Mouse (Mus musculus) erythroid progenitor cell, adult 5-6 weeks (primary cell): ENCODE measurements around the gene Surf2. TPM values are rescaled to one million over a fixed set of nuclear protein-coding genes. Genes with fewer than 3 reads are reported as not detected.

Experiments used
- ATAC-seq: replicated peaks from 2 replicates; pipeline ENCODE4 v1.8.0; 2016; ENCODE audit warnings: moderate number of reproducible peaks, mild to moderate bottlenecking, moderate TSS enrichment, inconsistent platforms; ENCODE audit not compliant: poor library complexity, low FRiP score, severe bottlenecking
- total RNA-seq, 2 experiments: library from RNA; stranded (forward) in 1 of 2; stranded (reverse) in 1 of 2; fragments of 150-400 nt in 1 of 2; fragments of 186-747, 209-891 nt in 1 of 2; gene quantifications; 2 replicates each; pipeline versions ENCODE4 v1.2.3 to v1.2.4; 2015 to 2017; ENCODE audit warnings: low replicate concordance in 2 of 2

Gene Surf2
- total RNA-seq, 2 experiments from 2014 or later: 7.1 to 11.8 TPM

DNA sequence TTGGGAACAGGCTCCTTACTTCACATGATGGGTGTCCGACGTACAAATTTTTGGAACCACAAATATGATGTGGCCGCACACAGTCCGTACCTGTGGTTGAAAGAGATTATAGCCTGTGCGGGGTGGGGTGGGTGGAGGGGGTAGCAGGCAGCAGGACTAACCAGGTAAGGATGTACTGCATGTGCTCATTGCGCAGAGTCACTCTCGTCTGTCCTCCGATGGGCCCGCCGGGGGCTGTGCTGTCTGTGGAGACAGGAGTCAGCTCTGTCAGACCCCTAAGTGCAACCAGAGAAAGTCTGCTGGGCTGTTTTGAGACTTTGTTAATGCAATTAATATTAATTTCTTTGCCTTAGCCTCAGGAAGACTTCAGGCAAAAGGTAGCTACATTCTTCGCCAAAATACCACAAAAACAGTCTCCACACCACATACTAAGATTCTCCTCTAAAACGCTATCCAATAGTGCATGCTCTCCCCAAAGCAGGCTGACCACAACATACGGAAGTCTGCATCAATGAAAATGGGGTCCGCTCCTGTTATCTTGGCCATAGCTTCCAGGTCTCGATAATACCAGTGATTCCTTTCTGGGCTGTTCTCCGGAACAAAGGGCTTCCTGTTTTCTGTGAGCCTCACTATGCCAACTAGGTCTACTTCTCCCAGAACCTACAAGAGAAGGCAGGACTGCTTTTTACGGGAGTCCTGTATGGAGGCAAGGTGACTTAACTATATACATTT, 2.6 kb upstream of the Surf2 start:
- ATAC-seq: no peak

DNA sequence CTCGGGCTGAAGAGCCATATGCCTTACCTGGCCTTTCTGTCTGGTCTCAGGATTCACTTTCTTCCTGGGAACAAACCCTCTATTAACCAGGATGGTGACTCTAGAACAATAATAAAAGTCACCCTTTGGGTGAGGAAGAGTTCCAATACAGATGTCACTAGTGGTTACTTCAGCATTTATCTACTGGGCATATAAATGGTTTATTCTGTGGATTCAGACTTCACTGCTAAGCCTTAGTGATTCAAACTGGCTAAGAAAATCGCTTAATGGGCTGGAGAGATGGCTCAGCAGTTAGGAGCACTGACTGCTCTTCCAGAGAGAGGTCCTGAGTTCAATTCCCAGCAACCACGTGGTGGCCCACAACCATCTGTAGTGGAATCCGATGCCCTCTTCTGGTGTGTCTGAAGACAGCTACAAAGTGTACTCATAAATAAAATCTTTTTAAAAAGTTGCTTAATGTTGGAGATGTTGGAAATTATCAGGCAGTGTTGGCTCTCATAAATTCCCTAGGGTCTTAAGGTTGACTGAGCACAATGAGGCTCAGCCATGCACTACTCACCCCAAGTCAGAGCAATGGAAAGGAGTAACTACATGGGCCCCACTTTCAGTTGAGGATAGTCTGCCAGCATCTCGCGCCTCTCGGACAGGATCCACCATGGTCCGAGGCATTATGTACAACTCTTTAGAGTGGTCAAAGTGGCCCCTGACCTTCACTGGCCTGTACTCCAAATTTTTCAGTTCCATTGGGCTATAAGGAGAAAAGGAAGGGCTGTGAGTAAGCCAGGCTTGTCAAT, 1.8 kb upstream of the Surf2 start:
- ATAC-seq: no peak

DNA sequence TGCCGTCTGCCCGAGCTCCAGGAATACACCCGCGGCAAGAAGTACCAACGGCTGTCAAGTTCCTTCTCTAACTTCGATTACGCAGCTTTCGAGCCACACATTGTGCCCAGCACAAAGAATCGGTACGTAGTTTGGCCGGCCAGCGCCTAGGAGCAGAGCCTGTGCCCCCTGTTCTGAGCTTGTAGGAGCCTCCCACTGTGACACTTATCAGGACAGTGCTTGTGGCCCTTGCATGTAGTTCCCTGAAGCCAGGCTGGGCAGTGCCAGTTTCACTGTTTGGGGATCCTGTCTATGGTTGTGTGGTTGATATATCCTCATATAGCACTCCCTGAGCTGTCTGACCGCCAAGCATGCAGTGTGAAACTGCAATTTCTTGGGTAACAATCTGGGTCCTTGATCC, 571 bp downstream of the Surf2 start:
- ATAC-seq: peak; percentile 43

DNA sequence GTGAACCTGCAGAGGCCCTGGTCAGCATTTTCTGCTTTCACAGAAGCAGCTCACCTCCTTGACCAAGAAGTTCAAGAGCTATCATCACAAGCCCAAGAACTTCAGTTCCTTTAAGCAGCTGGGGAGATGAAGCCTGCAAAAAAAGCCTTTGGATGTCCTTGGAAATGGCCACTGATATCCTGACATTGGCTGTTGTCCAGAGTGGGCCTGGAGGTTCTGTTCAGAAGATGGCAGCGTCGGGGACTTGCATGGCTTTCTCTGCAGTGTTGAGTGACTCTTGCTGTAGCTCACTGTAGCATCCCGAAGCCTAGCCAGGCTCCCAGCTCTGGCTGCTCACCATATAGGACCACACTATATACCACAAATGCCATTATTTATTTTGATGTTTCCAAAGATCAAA, 3.5 kb downstream of the Surf2 start:
- no peak for ATAC-seq

DNA sequence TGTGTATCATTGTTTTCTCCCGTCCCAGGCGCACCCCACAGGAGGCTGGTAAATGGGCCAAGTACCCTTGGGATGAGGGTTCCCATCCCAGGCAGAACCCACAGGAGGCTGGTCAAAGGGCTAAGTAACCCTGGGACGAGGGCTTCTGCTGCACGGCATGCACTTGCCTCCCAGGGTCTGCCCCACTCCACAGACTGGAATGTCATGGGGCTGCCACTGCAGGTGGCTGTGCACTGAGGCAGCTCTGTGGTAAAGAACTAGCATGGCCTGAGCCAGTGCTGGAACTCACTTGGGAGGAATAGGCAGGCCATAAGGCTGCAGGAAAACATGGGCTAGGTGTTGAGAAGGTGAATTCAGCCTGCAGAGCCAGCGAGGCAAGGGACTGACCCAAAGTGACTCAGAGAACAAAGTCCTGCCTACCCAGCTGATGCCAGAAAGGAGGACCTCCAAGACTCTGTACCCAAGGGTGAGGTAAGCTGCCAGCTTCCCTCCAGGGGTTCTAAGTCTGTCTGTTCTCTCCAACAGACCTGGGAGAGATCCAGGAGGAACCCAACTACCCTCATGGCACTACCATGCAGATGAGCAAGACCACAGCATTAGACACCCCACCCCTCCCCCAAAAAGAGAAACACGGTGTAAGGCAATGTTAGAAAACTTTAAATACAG, 4.2 kb downstream of the Surf2 start:
- ATAC-seq: no peak

DNA sequence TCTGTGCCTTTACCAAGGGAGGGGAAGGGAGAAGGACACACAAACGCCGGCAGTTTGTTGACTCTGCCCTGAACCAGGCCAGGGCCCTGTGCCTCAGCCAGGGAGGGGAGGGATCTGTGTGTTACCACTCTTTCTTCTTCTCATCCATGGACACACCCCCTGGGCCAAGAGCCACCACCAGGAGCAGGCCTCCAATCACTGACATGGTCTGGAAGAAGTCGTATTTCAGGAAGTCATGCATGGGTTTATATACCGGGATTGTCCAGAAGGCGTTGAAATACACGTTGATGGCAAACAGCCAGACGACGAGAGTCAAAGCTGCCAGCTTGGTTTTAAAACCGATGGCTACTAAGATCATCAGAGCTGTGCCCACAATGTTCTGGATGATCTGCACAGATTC, 5.6 kb downstream of the Surf2 start:
- no peak for ATAC-seq

DNA sequence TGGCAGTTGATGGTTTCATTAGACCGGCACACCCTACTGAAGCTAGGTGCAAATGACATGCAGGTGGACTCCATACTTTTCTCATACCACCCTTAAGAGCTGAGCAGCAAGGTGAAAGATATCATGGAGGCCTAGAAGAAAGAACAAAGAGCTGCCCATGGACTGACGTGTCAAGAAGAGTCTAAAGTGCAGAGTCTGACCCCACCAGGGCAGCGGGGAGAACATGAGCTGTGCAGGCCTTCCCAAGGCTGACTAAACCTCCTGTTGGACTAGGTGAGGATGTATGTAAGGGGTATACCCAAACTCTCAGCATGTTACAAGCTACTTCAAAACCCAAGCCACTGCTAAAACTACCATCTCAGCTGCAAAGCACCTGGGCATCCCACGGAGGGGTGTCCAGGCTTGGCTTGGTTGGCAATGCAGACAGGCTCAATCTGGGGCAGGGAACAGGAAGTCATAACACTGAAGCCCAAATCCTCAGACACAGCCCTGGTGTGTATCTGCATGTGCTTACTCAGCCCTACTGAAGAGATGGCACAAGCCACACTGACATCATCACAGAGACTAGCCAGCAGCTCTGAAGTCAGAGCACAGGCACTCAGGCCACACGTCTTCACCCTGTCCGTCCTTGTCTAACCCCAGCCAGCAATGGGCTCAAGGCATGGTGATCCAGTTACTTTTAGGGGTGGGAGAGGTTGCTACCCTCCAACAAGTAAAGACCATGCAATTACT, 11.7 kb downstream of the Surf2 start:
- no peak for ATAC-seq

DNA sequence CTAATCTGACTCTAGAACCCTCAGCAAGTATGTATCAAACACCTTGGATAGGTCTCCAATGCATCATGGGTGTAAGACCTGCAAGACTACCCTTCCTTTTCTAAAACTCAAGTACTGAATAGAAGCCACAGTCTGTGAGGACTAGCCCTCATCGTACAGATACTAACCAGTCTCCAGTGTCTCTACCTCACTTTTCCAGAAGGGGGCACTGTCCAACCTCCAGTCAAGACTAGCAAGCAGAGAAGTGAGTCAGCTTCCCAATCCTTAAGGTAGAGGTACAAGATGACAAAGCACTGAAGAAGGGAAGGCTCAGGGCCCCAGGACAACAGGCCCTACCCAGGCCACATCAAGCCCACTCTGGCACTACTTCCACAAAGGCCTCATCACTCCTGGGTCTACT, 14.2 kb downstream of the Surf2 start:
- ATAC-seq: peak; percentile 41; the same call in 1 of the 2 replicates

DNA sequence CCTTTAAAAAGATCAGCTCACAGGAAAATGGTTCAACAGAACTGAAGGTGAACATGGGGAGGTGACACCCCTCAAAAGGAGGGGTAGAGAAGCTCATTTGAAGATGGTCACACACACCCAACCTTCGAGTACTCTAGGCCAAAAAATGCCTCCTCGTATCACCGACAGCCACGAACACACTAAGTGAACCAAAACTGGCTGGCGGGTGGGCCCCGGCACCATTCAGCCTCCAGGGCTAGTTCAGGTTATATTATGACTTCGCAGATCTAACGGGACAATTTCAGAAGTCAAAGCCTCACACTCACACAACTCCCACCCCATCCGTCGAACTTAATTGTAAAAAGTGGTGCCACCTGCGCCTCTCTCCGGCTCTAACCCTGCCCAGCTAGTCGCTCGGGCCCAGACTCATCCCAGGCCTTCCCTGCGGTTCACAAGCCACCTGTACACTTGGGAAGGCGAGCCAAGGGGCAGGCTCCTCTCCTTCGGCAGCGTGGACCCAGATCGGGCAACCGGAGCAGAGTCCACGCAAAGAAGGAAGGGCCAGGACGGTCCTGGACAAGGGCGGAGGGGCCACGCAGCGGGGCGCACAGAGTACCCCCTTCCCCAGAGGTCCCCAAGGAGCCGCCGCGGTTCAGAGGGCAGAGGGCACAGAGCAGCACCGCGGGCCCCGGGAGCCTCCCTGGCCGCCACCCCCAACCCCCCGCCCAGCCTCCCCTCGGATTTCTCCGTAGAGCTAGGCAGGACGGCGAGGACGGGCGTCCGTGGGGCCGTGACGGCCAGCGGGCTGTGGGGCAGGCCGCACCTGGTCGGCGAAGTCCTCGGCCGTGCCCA, 16.5 kb downstream of the Surf2 start:
- ATAC-seq: 0 out of 2 replicates have a peak, but pooled peaks have one; percentile 14

DNA sequence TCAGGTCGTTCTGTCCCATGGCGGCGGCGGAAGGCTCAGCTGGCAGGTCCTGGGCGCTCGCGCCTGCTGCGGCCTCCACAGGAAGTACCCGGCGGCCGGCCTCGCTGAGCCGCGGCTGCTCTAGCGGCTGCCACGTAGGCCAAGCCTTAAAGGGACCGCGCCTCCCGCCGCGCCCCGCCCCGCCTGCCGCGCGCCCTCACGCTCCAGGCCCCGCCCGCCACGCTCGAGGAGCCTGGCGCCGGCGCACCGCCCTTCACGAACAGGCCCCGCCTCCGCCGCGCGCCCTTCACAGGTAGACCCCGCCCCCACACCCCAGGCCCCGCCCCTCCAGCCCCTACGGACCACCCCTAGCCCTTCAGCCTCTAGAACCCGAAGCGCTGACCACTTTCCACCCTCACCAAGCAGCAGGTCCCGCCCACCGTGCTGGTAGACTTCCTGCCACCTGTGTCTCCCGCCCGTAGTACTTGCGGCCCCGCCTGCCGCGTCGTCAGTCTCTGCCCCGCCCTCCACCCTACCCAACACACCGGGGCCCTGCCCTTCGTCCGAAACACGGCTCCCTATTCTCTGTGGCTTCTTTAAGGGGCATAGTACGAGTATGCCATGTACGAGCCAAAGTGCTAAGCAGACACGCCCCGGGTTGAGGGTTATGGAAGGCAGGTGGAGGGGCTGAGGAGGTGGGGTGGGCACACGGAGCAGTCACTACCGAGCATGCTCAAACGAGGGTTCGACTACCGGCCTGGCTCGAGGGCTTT, 17.3 kb downstream of the Surf2 start, which contains the start of the genes Surf4 and Stkld1:
Surf4 (minus strand) TSS at position 625 of the 752 bp plus-strand sequence.
Stkld1 (plus strand) TSS at position 744 of the 752 bp plus-strand sequence.
- peak; percentile 89 for ATAC-seq

DNA sequence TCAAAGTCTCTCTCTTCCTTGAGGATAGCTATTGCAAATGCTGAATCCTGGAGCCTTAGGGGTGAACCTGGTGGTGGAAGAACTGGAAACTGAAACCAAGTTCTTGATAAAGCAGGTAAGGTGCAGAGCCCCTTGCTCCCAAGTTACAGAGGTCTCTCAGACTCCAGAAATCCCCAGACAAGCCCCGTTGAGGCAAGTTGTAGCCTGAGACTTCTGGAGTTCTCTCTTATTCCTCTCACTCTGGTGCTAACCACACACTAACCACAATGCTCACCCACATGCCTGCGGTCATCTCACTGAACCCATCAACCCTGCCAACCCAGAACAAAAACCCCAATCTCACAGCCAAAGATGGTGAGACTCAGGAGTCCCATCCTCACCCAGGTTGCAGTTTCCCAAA, 19.1 kb downstream of the Surf2 start:
- no peak for ATAC-seq

DNA sequence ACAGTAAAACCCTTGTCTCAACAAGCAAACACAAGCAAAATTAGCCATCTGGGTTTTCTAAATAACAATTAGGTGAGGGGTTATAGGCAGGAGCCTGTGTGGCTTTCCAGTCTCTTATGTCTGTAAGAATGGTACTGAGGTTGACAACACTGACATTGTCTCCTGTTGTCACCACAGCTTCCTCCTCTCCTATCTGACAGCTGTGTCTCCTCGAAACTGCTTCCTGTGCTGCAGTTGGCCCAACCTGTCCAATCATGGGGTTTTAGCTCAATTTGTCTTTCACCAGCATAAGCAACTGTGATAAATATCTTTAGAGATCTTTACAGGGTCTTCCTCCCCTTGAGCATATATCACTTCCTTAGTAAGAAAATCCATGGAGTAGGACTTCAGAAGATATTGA, 20.3 kb downstream of the Surf2 start:
- no peak for ATAC-seq

DNA sequence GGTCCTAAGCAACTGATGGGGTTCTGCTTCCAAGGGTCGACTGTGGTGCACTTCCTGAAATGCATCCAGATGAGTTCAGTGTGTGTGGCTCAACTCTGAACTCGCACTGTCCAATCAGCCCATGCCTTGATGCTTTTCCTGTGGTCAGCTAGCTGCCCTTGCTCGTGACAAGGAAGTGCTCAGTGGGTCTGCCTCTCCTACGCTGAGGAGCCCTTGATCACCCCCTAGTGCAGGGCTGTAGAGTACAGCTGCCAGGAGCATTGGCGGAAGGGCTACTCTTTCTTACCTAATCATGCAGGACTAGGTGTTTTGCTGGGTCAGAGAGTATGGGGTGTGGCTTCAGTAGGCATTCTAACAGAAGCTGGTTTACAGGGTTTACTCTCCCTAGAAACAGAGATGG, 25.4 kb downstream of the Surf2 start:
- ATAC-seq: no peak

DNA sequence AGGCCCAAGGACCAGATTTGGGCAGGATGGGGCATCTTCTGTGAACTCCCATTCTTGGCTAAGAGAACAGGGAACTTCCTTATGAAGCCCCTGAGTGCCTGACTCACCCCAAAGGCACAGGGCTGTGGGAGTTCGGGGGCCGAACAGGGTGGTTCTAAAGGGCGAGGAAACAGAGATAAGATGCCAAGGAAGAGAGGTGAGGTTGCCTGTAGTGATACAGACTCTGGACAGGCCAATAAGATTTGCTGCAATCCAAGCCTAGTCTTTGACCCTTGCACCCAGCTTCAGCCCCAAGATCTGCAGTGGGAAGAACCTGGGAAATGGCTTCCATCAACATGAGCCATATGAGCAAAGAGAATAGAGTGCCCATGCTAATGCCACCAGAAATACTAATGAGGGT, 27.1 kb downstream of the Surf2 start:
- ATAC-seq: no peak

DNA sequence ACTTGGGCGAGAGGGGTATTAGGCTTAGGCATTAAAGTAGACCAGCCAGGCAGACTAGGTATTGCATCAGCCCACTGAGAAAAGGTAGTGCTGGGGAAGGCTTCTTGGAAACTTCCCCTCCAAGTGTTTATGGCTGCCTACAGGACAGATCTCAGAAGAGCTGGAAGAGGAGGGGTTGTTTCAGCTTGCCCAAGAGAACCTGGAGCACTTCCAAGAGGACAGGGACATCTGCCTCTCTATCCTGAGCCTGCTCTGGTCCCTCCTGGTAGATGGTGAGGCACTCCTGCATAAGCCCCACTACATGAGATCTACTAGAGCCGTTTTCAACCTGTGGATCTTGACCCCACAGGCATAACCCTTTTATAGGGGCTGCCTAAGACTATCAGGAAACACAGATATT, 34.2 kb downstream of the Surf2 start:
- no peak for ATAC-seq

DNA sequence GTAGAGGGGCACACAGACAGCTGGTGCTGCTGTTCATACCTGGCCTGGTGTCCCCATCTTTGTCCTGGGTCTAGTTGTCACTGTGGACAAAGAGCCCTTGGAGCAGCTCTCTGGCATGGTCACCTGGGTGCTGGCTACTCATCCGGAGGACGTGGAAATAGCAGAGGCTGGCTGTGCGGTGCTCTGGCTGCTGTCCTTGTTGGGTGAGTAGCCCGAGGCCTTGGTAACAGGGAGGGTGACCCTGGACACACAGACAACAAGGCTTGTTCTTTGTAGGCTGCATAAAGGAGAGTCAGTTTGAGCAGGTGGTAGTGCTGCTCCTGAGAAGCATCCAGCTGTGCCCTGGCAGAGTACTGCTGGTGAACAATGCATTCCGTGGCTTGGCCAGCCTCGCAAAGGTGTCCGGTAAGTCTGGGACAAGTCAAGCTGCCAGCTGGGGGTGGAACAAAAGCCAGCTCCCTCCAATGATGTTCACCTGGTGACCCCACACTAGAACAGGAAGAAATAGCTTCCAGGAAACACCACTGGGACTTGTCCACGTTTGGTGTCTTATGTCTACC, 35.3 kb downstream of the Surf2 start:
- no peak for ATAC-seq

DNA sequence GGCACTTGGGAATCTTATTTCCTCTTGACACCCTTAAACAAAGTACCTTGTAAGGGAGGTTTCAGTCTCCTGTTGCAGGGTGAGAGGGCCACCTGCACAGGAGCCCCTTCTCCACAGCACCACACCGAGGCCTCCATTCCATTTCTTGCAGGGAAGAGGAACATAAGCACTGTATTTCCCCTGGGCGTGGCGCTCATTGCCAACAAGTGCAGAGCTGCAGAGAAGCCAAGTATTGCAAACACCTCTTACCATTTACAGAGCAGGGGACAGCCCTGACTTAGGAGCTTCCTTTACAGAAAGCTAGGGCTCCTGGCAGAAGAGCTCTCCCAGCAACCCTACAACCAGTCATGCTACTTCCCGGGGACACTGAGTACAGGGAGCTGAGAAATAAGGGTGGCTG, 36.0 kb downstream of the Surf2 start:
- no peak for ATAC-seq

DNA sequence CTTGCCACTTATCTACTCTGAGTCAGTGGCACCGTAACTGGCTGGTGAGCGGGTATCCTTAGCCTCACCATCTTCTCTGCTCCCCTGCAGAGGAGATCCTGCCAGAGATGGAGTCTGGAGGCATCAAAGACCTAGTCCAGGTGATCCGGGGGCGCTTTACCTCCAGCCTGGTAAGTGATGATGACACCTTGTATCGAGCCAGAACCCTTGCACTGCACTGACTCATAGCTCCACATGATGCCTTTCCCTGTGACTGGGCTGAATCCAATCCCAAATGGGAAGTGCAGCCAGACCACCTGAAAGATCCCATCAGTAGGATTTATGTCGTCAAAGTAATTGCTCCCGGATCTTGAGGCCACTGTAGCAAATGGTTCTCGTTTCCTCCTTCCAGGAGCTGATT, 36.7 kb downstream of the Surf2 start:
- no peak for ATAC-seq
